Mouse (Mus musculus) megakaryocyte progenitor cell, adult 5-6 weeks (primary cell): Measurements from ENCODE around the gene Dcun1d5. TPM values are rescaled to one million over a fixed set of nuclear protein-coding genes. Genes with fewer than 3 reads are reported as not detected.
"Not testable (repeated sequence)": the region's sequence is repeated elsewhere in the genome, so short reads cannot be mapped to it uniquely, and the experiment has no call there.

Experiments
- ATAC-seq: replicated peaks from 2 replicates; pipeline ENCODE4 v1.8.0; 2016; ENCODE audit warnings: mild to moderate bottlenecking, moderate TSS enrichment, inconsistent platforms; ENCODE audit not compliant: poor library complexity
- total RNA-seq, 2 experiments: library from RNA; stranded (forward) in 1 of 2; stranded (reverse) in 1 of 2; fragments of 157-497, 149-512 nt in 1 of 2; fragments of 200-1000 nt in 1 of 2; gene quantifications; 2 replicates each; pipeline versions ENCODE4 v1.2.3 to v1.2.4; 2015 to 2017

Gene Dcun1d5
- total RNA-seq (2015) (102 and 118 TPM in 2 replicates), total RNA-seq (2017) (91.2 and 94.3 TPM in 2 replicates)

DNA sequence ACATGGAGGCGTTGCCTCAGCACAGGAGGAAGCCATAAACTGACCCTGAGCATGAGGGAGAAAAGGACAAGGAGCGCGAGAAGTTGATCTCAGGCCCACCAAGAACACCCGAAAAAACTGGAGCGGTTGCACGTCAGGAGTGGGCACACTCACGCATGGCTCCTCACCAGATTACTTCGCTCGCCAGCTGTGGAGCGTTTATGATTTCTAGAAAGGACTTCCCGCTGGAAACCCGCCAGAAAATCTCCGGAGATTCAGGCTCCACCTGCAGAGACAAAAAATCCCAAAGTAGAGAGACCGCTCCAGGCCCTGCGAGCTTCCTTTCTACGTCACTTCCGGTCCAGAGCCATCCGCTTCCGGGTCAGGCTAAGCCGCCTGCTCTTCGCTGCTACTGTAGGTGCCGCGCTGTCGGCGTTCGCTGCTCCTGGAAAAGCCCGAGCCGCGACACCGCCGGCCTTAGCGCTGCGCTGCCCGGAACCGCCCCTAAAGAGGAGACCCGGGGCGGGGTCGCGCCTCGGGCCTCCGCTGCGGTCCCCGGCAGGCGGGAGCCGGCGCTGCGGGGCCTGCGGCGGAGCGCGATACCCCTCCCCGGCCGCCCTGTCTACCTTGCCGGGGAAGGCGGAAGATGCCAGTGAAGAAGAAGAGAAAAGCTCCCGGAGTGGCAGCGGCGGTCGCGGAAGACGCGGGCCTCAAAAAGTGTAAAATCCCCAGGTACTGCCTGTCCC lies at the start of gene Dcun1d5, which contains the start of gene Dync2h1:
Gene Dcun1d5, plus strand, starts transcription at position 349 of the 725 bp plus-strand sequence.
Gene Dync2h1, minus strand, starts transcription at position 275 of the 725 bp plus-strand sequence.
- ATAC-seq, result peak; percentile 95

DNA sequence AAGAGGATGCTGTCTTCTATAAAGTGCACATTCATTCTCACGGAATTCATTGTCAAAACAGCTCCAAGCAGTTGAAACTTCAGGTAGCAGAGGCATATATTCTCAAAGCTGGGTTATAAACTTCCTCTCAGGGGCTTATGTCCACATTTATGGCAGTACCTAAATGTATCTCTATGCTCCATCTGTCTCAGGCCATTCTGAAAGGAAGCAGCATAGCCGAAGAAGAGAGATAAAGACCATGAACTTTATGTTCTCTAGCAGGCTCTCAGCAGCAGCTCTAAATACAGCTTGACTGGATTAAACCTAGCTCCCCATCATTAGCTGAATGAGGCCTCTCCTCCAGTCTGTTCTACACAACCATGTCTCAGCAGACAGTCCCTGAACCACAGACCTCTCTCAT lies 29.9 kb upstream of the Dcun1d5 start:
- no peak for ATAC-seq

DNA sequence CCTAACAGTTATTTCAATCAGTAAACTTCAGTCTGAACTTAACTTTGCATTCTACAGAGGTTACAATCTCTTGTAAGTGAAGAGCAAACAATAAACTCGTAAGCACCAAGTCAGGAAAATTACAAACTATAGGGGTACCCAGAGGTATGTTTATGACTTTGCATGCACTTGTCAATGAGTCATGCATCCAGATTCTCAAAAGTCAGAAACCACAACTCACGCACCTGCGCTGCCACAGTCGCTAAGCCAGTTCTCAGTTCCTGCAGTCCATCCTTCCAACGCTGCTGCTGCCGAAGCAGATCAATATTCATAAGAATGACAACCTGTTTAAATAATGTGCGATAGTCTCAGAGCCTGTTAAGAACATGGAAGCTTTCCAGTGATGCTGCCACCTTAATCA lies 25.7 kb upstream of the Dcun1d5 start:
- no peak for ATAC-seq

DNA sequence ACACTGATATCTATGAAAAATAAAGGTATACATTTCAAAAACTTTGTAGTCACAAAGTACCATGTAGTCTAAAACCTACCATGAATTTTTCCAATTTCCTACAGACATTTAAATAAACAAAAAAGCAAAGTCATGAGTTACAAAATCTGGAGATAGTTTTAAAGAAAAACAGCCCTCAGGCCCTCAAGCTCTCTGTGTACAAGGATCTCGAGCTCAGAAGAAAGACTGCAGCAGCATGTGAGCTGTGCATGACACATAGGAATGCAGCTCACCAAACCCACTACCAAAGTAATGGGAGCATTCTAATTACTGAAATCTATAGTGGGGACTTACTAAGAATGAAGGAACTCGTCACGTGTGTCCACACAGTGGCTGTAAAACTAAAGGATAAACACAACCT lies 24.6 kb upstream of the Dcun1d5 start:
- no peak for ATAC-seq

DNA sequence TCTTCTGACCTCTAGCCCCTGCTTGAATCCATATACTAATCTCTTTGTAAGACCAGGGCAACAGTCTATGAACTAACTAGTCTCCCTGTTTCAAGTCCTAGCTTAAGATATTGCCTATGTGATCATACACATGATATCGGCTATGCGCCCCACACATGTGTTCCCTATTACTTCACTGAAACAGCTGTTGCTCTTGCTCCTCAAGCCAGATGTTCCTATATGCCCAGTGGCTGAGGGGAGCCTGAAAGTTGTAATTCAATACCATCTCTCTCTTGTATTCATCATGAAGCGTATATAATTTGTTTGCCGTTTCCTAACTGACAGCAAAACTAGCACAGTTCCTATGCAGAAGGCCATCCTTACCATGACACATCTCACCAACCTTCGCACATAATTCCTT lies 23.6 kb upstream of the Dcun1d5 start:
- ATAC-seq, result no peak

DNA sequence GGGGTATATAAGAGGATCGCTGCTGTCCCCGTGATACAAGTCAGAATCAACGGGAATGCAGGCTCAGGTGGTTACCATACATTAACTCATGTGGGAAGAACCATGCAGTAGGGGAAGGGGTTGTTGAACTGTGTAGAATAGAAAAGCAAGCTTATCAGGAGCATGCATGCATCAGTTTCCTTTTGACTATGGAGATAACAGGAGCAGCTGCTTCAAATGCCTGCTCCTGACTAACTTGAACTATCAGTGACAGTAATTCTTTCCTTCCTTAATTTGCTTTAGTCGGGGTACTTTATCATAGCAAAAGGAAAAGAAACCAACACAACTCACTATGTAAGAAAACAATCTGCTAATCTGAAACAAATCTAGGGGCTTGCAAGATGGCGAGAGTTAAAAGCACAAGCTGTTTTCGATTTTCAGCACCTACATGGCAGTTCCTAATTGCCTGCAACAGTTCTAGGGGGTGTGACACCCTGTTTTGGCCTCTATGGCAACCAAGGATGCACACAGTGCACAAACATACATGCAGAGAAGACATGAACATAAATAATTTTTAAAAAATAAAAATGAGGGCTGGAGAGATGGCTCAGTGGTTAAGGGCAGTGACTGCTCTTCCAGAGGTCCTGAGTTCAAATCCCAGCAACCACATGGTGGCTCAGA lies 16.9 kb upstream of the Dcun1d5 start:
- peak; percentile 82 for ATAC-seq

DNA sequence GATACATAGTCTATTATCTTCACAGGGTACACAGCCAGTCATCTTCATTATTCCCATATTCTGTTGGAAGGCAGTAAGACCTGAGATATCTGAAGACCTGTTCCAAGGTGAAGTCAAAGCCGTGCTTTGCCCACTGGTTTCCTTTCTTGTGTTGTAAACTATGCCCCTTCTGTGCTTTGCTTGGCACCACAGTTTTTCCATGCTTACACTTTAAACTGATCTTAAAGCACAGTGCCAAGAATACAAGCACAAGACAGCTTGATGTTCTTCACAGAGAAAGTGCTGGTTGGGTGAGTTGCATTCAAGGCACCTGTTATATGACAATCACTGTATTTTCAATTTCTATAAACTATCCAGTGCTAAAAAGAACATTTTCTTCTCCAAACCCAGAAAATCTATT lies 10.6 kb upstream of the Dcun1d5 start:
- ATAC-seq, result no peak

DNA sequence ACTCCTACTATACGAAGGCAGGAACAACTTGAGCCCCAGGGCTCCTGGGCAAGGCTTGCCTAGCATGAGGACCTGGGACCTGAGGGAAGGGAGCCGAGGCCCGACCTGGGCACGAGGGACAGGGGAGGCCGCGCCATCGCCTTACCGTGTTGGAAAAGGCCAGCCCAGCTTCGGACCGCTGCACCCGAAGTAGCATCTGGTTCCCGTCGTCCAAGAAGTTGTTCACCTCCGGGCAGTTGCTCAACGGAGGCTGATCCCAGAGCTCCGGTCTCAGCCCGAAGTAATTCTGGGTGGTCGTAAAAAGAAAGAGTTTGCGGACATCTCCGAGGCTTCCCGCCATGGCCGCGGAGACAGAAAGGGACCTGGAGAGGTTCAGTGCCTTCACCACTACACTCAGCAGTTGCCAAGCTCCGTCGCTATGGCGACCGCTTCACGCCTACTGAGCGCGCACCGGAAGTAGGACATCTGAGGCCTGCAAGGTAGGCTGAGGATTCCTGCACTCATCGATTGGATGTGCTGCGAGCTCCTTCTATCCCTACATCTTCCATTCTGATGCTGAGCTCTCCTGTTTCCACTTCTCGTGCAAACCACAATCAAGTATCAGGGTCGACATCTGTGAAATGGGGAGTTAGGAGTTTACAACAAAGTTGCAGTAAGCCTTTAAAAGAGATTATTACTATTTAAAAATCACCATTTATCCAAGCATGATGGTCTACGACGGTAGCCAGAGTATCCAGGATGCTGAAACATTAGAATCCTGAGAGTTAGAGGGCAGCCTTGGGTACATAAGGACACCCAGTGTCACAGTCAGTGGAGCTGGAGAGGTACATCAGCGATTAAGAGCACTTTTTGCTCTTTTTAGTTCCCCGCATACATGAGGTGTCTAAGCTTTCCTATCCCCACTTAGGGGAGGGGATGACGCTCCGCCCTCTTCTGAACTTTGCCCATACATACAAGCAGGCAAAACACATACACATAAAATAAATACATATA lies 7.4 kb upstream of the Dcun1d5 start:
- ATAC-seq, result peak; percentile 99

DNA sequence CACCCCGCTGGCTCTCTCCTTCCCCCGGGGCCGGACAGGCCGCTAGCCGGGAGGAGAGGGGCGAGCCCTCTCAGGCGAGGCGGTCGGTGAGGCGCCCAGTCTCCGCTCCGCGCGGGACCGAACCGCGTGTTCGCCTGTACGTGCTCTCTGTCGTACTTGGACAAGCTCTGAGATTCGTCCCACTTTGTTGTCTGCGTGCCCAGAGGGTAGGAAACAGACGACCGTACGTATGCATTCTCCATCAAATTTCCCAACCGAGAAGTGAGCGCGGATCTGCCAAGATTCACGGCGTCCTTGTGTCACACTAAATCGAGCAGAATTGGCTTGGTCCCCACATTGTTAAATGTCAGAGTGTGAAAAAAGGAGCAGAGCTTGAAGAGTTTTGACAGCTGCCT lies 574 bp downstream of the Dcun1d5 start:
- ATAC-seq, result peak; percentile 42

DNA sequence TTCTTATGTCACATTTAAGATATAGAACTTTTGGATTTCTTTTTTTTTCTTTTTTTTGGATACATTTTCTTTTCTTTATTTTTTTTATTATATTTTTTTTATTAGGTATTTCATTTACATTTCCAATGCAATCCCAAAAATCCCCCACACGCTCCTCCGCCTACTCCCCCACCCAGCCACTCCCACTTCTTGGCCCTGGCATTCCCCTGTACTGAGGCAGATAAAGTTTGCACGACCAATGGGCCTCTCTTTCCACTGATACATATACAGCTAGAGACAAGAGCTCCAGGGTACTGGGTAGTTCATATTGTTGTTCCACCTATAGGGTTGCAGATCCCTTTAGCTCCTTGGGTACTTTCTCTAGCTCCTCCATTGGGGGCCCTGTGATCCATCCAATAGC lies 6.4 kb downstream of the Dcun1d5 start:
- not testable (repeated sequence) for ATAC-seq

DNA sequence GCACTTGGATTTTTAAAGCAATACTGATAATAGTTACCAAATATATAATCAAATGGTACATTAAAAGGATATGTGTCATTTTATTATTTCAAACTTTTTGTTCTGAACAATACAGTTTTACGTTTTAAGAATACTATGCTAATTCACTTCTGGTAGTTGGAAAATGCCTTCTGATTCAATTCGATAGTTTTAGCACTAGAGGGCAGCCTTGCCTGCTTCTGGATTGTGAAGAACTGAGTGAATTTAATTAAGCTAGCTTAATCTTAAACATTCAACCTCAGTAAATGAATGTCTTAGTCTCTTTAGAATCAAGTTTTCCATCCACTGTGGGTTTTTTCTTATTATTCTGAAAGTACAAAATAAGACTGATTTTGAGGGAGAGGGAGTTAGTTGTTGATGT lies 31.9 kb downstream of the Dcun1d5 start:
- peak; percentile 85 for ATAC-seq

DNA sequence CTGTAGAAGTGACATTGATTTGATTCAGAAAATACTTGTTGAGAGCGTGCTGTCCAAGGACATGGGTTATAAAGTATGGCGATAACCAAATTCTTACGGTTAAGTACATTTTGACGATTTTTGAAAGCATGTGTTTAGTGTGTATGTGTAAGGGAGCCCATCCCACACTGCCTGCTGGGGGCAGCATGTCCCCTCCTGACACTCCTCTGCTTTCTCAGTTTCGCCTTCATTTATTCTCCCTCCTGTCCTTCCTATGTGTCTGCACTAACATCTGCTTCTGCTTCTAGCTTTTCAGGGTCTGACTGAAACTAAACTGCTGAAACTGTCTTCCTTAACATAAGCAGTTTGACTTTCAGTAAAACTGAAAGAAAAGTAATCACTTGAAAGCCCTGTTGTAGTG lies 36.7 kb downstream of the Dcun1d5 start:
- peak; percentile 69 for ATAC-seq

DNA sequence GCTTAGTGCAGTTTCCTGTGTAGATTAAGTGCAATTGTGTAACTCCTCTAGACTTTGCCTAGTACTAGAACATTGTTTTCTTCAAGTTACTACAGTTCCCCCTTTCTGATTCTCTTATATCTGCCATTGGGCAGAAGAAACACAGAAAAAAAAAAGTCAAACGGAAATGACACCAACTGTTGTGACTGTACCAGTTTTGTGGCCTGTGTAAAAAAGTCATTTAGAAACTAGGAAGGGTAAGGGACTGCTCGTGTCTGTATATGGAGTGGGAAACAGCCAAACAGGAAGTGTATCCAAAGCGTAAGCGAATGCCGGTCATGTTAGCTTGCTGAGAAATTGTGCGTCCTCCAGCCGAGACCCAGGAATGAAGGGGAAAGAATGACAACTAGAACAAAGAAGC lies 37.1 kb downstream of the Dcun1d5 start:
- peak; percentile 90 for ATAC-seq

DNA sequence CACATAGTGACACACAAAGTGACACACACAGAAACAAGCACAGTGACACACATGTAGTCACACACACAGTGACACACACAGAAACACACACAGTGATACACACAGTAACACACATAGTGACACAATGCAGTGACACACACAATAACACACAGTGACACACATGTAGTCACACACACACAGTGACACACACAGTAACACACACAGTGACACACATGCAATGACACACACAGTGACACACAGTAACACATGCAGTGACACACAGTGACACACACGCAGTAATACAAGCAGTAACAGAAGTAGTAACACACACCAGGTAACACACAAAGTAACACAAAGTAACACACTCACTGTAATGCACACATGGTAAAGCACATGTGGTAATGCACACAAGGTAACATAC lies 54.3 kb downstream of the Dcun1d5 start:
- ATAC-seq, result no peak

DNA sequence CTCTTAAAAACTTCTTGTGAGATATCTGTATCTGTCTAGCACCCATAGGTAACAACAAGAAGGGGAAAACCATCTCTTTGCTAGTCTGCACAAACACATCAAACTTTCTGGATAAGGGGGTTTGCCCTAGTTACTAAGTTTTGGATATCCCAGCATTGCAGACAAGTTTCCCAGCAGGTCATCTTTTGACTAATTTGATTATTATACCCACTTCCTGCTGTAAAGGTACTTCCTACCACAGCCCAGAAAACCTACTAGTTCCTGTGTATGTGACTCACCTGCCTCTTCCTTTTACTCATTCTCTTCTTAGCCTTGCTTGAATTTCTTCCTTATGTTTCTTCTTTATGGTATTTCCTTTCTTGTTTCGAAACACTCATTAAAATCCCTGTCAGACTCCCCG lies 55.6 kb downstream of the Dcun1d5 start:
- ATAC-seq, result no peak

DNA sequence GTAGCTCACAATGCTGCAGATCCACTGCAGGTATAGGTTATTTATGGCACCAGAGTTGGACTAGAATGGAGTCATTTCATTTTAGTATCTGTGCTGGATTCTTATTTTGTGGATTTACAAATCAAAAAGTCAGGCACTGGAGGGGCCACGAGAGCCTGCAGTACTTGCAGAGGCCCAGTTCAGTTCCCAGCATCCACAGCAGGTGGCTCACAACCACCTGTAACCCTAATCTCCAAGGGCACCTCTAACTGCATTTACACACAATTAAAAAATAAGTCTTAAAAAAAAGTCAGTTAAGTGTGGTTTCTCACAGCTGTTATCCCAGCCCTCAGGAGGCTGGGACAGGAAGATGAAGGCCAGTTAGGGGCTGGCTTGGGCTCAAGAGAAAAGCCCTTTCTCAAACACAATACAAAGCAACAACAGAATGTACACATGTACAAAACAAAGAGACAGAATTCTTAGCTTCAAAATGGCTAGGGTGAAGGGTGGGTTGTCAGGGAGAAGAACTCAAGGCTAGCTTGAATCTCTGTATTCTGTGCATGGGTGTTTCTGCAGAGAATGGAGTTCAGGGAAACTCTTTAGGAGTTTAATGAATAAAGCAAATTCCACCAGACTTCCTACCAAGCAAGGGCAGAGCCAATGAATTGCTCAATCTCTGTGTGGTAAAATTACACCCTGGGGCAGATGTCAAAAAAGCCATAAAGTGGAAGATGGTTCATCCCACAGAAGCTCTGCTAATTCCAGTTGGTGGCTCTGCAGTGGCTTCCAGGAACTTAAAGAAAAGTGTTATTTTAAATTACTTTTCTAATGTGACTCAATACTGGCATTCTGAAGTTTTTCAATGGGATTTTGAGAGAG lies 68.7 kb downstream of the Dcun1d5 start:
- ATAC-seq, result peak; percentile 83
